Mouse (Mus musculus) midbrain, embryonic 12.5 days (tissue): ENCODE results near the gene Gm12216. TPM values are rescaled to one million over a fixed set of nuclear protein-coding genes. Genes with fewer than 3 reads are reported as not detected.
"Not testable (repeated sequence)": the region's sequence is repeated elsewhere in the genome, so short reads cannot be mapped to it uniquely, and the experiment has no call there.

Experiments
- ATAC-seq: fragments of 200-750 bp; cut with Nextera tagmentation; 2 replicates; pipeline ENCODE4 v1.8.0; 2017; ENCODE audit warnings: low read depth, moderate TSS enrichment, moderate library complexity; ENCODE audit not compliant: low FRiP score
- H3K27ac ChIP-seq: fragments of 300-500 bp; sonication (generic); replicated peaks from 2 replicates; pipeline ENCODE4 v1.5.1; 2016; ENCODE audit warnings: mild to moderate bottlenecking
- H3K27me3 ChIP-seq: fragments of 300-500 bp; sonication (generic); 2 replicates; pipeline ENCODE4 v1.6.1; 2016; ENCODE audit warnings: mild to moderate bottlenecking
- H3K36me3 ChIP-seq: fragments of 300-500 bp; sonication (generic); 2 replicates; pipeline ENCODE4 v1.6.1; 2016
- H3K4me1 ChIP-seq: fragments of 300-500 bp; sonication (generic); 2 replicates; pipeline ENCODE4 v1.6.1; 2016
- H3K4me2 ChIP-seq: fragments of 300-500 bp; sonication (generic); replicated peaks from 2 replicates; pipeline ENCODE4 v1.6.1; 2016; ENCODE audit warnings: mild to moderate bottlenecking, moderate library complexity
- H3K4me3 ChIP-seq: fragments of 300-500 bp; sonication (generic); 2 replicates; pipeline ENCODE4 v1.5.1; 2016; ENCODE audit warnings: mild to moderate bottlenecking
- H3K9ac ChIP-seq: fragments of 300-500 bp; sonication (generic); replicated peaks from 2 replicates; pipeline ENCODE4 v1.6.1; 2016; ENCODE audit warnings: mild to moderate bottlenecking, moderate library complexity
- H3K9me3 ChIP-seq: fragments of 300-500 bp; sonication (generic); 2 replicates; pipeline ENCODE4 v1.6.1; 2016; ENCODE audit warnings: mild to moderate bottlenecking
- WGBS: fragments of 180-500 bp; shearing (Covaris S2); methylation state at CpG from one replicate; pipeline ENCODE4 v1.1.7; 2016; 5-methylcytosine and 5-hydroxymethylcytosine counted together
- polyA plus RNA-seq: library from polyadenylated mRNA; unstranded; fragments of >200 nt; fragmentation: Nextera tagmentation; extraction: Ambion mirVana; gene quantifications from 2 replicates; pipeline ENCODE4 v1.2.1, GENCODE M21; 2016

The Gm12216 gene
- polyA plus RNA-seq, 1 experiment from 2014 or later, result 0.82 TPM

DNA sequence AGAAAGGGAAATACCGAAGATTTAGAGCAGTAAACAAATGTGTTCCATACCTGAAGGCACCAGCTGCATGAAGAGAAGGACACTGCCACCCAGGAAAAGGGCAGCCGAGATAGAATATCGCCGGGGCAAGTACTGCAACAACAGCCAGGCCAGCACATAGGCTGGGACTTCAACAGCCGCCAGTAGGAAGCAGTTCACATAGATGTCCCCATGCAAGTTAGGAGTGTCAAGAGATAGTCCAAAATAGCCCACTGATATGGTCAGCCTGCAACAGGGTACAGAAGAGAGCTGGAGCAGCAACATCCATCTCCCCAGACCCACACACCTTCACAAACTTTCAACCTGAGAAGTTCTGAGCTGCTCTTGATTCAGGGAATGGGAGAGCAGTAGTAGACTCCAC lies 10.1 kb upstream of the Gm12216 start:
- WGBS, result 87% methylated on average over 5 of the region's 5 CpGs
- Histone ChIP-seq H3K36me3 (peaks cover 8% of the 10 kb centered on the region; the same call in 1 of the 2 replicates), H3K4me1 (no peaks in the 10 kb centered on the region), H3K4me3 (no peak overlapping the region), H3K9me3 (no peaks in the 10 kb centered on the region), H3K27ac (no peak overlapping the region), H3K9ac (no peak overlapping the region), H3K27me3 (no peaks in the 10 kb centered on the region), H3K4me2 (no peak overlapping the region)
- no peak for ATAC-seq

DNA sequence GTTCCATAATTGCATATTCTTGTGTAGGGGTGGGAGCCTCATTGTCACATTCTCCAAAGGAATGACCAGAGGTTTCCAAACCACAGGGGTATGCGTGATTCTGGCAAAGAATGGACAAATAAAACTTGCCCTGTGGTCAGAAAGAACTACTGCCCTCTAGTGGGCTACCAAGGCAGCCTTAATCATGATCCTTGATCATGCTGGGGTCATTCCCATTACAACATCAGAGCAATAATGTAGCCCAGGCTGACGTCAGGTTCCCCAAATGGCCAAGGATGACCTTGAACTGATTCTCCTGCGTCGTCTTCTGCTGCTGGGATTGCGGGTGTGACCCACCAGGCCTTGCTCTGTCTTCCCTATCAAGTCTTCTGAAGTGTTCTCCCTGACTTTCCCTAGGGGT lies 9.3 kb upstream of the Gm12216 start:
- H3K4me1 ChIP-seq, H3K27ac ChIP-seq, H3K36me3 ChIP-seq, H3K27me3 ChIP-seq, H3K4me3 ChIP-seq, H3K9ac ChIP-seq, H3K9me3 ChIP-seq, H3K4me2 ChIP-seq, ATAC-seq: not testable (repeated sequence)
- 50% methylated on average over 5 of the region's 5 CpGs for WGBS

DNA sequence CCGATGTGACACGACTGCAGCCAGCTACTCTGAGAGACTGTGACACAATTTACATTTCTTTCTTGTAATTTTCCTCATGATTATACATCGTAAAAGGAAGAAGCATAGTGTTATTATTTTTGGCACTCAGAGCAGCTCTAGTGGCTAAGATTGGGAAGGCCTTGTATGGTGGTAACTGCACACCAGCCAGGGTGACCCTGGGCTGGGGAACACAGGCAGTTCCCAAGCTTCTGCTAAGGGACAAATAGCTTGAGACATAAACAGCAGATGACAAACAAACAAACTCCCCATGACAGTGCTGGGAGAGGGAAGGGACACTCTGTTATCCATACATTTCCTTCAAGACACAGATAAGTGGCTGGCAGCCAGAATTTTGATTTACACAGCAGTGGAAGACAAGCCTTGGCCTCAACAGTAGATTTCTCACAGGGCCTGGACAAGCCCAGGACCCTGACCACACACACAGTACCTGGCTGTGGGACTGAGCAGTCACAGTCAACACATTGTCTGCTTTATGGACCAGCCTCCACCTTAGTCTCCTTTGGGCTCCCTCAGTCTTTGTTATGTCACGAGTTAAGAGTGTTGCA lies 5.8 kb upstream of the Gm12216 start:
- H3K36me3 ChIP-seq, H3K4me2 ChIP-seq, H3K4me1 ChIP-seq, H3K9ac ChIP-seq, H3K27ac ChIP-seq, H3K9me3 ChIP-seq, H3K27me3 ChIP-seq, ATAC-seq, H3K4me3 ChIP-seq: not testable (repeated sequence)
- WGBS, result 86% methylated on average over 1 of the region's 4 CpGs

DNA sequence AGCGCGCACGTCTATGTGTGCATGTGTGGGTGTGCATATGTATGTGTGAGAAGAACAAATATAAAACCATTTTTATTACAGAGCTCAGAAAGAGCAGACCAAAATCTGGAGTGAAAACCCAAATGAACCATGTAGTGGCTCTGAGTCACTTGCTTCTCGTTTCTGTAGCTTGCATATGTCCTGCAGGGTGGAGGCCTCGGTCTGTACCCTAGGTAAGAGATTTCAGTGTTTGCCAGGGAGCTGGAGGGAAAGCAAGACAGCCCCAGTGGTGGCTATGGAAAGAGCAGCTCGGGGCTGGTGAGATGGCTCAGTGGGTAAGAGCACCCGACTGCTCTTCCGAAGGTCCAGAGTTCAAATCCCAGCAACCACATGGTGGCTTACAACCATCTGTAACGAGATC lies 1.9 kb upstream of the Gm12216 start:
- H3K4me2 ChIP-seq, H3K4me1 ChIP-seq, H3K27ac ChIP-seq, ATAC-seq, H3K36me3 ChIP-seq, H3K4me3 ChIP-seq, H3K9me3 ChIP-seq, H3K9ac ChIP-seq: not testable (repeated sequence)
- peaks cover 12% of the 10 kb centered on the region for H3K27me3 ChIP-seq
- WGBS, result 86% methylated on average over 8 of the region's 9 CpGs

DNA sequence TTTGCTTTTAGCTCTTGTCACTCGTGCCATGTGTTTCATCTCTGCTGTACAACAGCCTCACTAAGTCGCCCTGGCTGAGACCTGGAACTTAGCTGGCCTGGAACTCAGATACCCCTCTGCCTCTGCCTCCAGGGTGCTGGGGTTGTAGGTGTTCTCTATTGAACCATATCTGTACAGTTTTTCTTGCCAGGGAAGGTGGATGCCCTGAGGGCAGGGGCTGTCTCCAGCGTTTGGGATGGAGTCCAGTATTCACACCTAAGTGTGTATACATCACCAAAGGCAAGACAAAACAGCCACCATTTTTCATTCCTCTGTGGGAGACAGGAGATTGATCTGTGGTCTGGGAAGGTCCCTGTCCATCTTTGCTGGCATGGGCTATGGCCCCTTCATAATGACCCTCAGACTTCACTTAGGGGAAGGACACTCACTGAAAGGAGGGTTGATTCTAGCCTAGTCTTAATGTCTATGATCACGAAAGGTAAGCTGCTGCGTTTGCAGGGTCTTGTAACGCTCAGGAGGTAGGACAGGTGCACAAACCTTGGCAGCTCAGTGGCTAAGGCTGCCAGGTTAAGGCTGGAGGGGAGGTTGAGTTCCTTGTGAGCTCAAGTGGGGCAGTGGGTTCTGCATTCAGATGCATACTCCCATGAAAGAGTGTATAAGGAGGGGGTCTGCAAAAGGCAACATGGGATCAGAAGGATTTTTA lies 847 bp downstream of the Gm12216 start:
- Histone ChIP-seq H3K4me3 (no peak overlapping the region), H3K9ac (no peak overlapping the region), H3K27ac (no peak overlapping the region), H3K4me1 (no peaks in the 10 kb centered on the region), H3K9me3 (no peaks in the 10 kb centered on the region), H3K27me3 (peaks cover 12% of the 10 kb centered on the region), H3K4me2 (peak overlapping the region; percentile 65; the same call in 1 of the 2 replicates), H3K36me3 (no peaks in the 10 kb centered on the region)
- WGBS, result 76% methylated on average over 6 of the region's 6 CpGs
- ATAC-seq, result no peak

DNA sequence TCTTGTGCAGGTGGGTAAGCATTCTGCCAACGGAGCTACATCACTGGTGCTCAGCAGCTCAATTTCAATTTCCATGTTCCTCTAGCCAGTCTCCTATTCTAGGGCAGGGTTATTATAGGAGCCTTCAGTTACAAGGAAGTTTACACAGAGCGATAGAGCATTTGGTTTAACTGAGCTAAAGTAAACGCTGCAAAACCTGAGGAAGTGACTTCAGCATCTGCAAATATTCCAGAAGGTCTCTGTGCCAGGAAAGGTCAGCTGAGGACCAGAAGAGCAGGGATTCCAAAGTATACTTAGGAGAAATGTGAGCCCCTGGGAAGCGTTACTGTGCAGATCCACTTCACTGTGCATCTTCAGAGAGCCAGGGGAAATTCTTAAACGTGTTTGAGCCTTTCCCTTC lies 5.4 kb downstream of the Gm12216 start:
- Histone ChIP-seq H3K4me3 (no peak overlapping the region), H3K4me1 (no peaks in the 10 kb centered on the region), H3K27ac (no peak overlapping the region), H3K4me2 (no peak overlapping the region), H3K9me3 (no peaks in the 10 kb centered on the region), H3K27me3 (peaks cover 15% of the 10 kb centered on the region), H3K9ac (no peak overlapping the region), H3K36me3 (no peaks in the 10 kb centered on the region)
- WGBS, result 62% methylated on average over 5 of the region's 5 CpGs
- no peak for ATAC-seq

DNA sequence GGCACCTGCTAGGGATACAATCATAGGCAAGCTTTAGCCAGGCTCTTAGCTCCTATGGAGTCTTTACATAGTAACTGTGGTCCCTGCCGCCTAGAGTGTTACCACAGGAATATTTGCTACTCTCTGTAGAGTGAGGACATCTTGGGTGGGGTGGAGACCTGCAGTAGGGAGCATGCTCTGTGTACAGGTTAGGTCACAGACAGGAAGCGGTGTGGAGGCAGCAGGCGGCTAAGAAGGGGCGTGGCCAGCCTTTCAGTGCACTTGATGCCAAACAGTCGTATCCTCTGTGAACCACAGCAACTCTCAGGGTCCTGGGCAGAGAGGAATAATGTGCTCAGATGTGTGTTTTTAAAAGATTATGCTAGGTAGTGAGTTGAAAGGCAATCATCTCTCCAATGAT lies 7.3 kb downstream of the Gm12216 start:
- H3K4me1 ChIP-seq, result no peaks in the 10 kb centered on the region
- no peak overlapping the region for H3K27ac ChIP-seq
- no peak overlapping the region for H3K4me2 ChIP-seq
- H3K36me3 ChIP-seq, result no peaks in the 10 kb centered on the region
- ATAC-seq, result no peak
- no peak overlapping the region for H3K9ac ChIP-seq
- 64% methylated on average over 5 of the region's 5 CpGs for WGBS
- H3K9me3 ChIP-seq, result no peaks in the 10 kb centered on the region
- no peak overlapping the region for H3K4me3 ChIP-seq
- peaks cover 6% of the 10 kb centered on the region; the same call in 1 of the 2 replicates for H3K27me3 ChIP-seq

DNA sequence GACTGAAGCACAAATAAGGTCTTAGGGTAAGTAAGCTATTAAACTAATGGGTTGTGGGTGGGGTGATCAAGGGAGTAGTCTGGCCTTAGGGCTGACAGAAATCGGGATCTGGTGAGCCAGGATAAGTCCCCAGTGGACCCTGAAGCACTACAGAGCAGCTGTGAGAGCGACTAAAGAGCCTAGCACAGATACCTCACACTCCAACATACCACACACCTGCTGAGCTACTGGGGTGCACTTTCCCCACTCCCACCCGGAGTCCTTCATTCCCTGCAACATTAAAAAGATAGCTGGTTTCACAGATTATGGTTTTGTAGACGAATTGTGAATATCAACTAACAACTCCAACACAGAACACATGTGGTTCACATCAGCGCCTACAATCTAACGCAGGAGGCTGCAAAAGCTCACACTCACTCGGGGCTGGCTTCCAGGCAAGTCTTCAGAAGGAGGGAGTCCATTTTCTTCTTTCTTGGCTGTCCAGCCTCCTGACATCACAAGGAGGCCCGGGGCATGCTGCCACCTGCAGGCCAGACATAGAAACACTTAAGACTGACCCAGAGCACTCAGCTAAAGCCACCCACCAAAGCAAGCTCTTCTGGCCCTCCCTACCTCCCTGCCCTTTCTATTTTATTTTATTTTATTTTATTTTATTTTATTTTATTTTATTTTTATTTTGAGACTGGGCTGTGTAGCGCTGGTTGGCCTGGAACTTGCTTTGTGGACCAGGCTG lies 9.3 kb downstream of the Gm12216 start:
- Histone ChIP-seq H3K36me3 (no peaks in the 10 kb centered on the region), H3K27me3 (peaks cover 6% of the 10 kb centered on the region; the same call in 1 of the 2 replicates), H3K9me3 (no peaks in the 10 kb centered on the region), H3K27ac (no peak overlapping the region), H3K4me1 (no peaks in the 10 kb centered on the region), H3K4me3 (no peak overlapping the region), H3K9ac (no peak overlapping the region), H3K4me2 (peak overlapping the region; percentile 7; the same call in 1 of the 2 replicates)
- peak; percentile 49; the same call in 1 of the 2 replicates for ATAC-seq
- WGBS, result 32% methylated on average over 9 of the region's 9 CpGs

DNA sequence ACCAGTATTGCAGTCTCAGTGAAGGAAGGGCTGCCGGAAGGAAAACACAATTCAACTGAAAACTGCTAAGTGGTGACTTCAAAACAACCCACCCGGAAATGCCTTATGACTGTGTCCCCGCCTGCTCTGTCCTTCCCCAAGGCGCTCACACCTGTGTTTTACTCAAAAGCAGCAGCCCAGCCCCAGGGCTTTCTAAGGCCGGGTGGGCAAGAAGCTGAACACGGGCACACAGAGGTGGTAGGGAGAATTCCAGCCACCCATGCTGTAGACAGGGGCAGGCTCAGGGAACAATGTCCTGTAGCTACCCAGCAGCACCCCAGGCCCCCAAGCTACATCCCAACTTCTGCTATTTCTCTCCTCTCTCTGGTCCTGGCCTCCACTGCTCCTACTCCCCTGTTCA lies 13.4 kb downstream of the Gm12216 start:
- H3K4me3 ChIP-seq, result no peak overlapping the region
- H3K36me3 ChIP-seq, result no peaks in the 10 kb centered on the region
- WGBS, result 84% methylated on average over 6 of the region's 6 CpGs
- 0 out of 2 replicates have a peak, but pooled peaks cover 3% of the 10 kb centered on the region for H3K27me3 ChIP-seq
- ATAC-seq, result no peak
- H3K4me2 ChIP-seq, result no peak overlapping the region
- H3K27ac ChIP-seq, result no peak overlapping the region
- no peaks in the 10 kb centered on the region for H3K4me1 ChIP-seq
- H3K9me3 ChIP-seq, result no peaks in the 10 kb centered on the region
- no peak overlapping the region for H3K9ac ChIP-seq

DNA sequence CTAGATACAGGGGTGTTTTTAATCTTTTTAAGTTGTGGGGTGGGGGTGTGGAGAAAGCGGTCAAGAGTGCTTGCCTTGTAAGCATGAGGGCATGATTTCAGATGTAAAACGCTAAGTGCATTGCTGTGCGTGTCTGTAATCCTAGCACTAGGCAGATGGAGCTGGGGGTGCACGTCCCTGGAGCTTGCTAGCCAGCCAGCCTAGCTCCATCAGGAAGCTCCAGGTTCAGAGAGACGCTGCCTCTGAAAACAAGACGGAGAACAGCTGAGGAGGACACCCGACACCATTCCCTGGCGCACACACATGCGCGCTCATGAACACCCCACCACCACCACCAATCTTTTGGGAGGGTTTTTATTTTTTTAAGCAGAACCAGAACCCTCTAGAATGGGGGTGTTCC lies 15.9 kb downstream of the Gm12216 start:
- Histone ChIP-seq H3K9ac (no peak overlapping the region), H3K4me2 (no peak overlapping the region), H3K9me3 (no peaks in the 10 kb centered on the region), H3K4me1 (no peaks in the 10 kb centered on the region), H3K36me3 (no peaks in the 10 kb centered on the region), H3K4me3 (no peak overlapping the region), H3K27ac (no peak overlapping the region), H3K27me3 (0 out of 2 replicates have a peak, but pooled peaks cover 3% of the 10 kb centered on the region)
- ATAC-seq, result no peak
- 79% methylated on average over 10 of the region's 10 CpGs for WGBS

DNA sequence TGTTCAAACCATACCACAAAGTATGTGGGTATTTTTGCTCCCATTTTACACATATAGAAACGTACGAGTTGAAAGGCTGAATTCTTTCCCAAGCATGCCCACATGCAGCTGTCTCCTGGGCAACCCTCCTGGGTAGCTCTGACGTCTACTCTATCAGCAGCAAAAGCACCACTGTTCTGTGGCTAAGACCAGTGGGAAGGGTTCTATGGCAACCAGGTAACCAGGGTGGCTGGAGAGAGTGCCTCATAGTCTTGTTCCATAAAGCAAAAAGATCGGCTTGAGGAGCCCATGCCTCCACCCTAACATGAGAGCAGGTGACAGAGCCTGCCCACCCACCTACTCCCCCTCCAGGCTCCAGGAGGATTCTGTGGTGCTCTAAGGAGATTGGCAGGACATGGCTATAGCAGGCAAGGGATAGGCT lies 16.9 kb downstream of the Gm12216 start:
- H3K36me3 ChIP-seq, result no peaks in the 10 kb centered on the region
- no peaks in the 10 kb centered on the region for H3K9me3 ChIP-seq
- no peak overlapping the region for H3K4me2 ChIP-seq
- no peak for ATAC-seq
- no peak overlapping the region for H3K4me3 ChIP-seq
- WGBS, result 51% methylated on average over 4 of the region's 4 CpGs
- H3K9ac ChIP-seq, result no peak overlapping the region
- H3K27me3 ChIP-seq, result 0 out of 2 replicates have a peak, but pooled peaks cover 3% of the 10 kb centered on the region
- H3K4me1 ChIP-seq, result no peaks in the 10 kb centered on the region
- H3K27ac ChIP-seq, result no peak overlapping the region

DNA sequence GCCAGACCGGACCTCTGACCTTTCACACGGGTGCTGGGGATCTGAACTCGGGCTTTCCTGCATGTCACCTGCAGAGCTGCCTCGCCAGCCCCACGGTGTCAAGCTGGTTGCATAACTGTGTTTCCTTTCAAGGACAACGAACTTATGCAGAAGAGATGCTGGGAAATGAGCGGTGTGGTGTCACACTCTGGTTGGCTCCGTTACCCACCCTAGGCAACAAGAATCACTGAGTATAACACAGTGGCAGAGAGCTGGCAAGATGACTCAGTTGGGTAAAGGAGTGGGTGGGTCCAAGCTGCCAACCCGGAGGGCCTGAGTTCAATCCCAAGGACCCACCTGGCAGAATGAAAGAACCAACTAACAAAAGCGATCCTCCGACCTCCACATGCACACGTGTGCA lies 17.5 kb downstream of the Gm12216 start:
- Histone ChIP-seq H3K9me3 (no peaks in the 10 kb centered on the region), H3K36me3 (no peaks in the 10 kb centered on the region), H3K4me2 (no peak overlapping the region), H3K27ac (no peak overlapping the region), H3K27me3 (0 out of 2 replicates have a peak, but pooled peaks cover 3% of the 10 kb centered on the region), H3K9ac (no peak overlapping the region), H3K4me3 (no peak overlapping the region), H3K4me1 (no peaks in the 10 kb centered on the region)
- WGBS, result 83% methylated on average over 12 of the region's 12 CpGs
- ATAC-seq, result no peak
